Comparison of ENCODE assay signal across 13 mouse cellular contexts in genomic region chr12:108309116-108309794, GRCm38 (mm10). TPM values are rescaled to one million over a fixed set of nuclear protein-coding genes. Genes with fewer than 3 reads are reported as not detected.
DNase-seq lines count a peak whose midpoint lies in the region; ATAC-seq and TF ChIP-seq lines count a peak whose summit lies in the region.
"Had no signal": no experiment of that assay in that cellular context is flagged by ENCODE, and none has a peak within 500 bp of the region (broad histone marks: within the 10 kb centered on the region; RNA-seq: fewer than 3 reads in every experiment).

No protein-coding gene starts in this region.

- H3K27me3 ChIP-seq in myocyte (ENCODE audit: control insufficient read depth, insufficient read depth, insufficient read length), result no peaks in the 10 kb centered on the region
- peaks cover 22% of the 10 kb centered on the region for H3K27me3 ChIP-seq in forebrain, embryonic 12.5 days
- H3K27me3 ChIP-seq in hindbrain, embryonic 11.5 days (ENCODE audit: control insufficient read depth, insufficient read depth, low read length), result peaks cover 2% of the 10 kb centered on the region; the same call in 1 of the 2 replicates

- peak overlapping the region; percentile 77 for H3K4me2 ChIP-seq in myocyte (ENCODE audit: low read depth)
- H3K4me2 ChIP-seq in forebrain, embryonic 12.5 days, result no peak overlapping the region
- H3K4me2 ChIP-seq in hindbrain, embryonic 11.5 days (replicated peaks; ENCODE audit: low read depth, low read length), result no peak overlapping the region
- H3K4me2 ChIP-seq: liver, embryonic 15.5 days had no signal

- no peak overlapping the region for H3K4me3 ChIP-seq in myocyte
- H3K4me3 ChIP-seq in forebrain, embryonic 12.5 days (replicated peaks), result no peak overlapping the region
- H3K4me3 ChIP-seq in hindbrain, embryonic 11.5 days (ENCODE audit: low read depth, low read length), result no peak overlapping the region
- H3K4me3 ChIP-seq: liver, embryonic 15.5 days had no signal

- H3K4me1 ChIP-seq in forebrain, embryonic 12.5 days, result peaks cover 44% of the 10 kb centered on the region
- H3K4me1 ChIP-seq in hindbrain, embryonic 11.5 days (replicated peaks; ENCODE audit: control insufficient read depth, insufficient read depth, low read length), result peaks cover 12% of the 10 kb centered on the region

- H3K9ac ChIP-seq in forebrain, embryonic 12.5 days, result no peak overlapping the region
- H3K9ac ChIP-seq in hindbrain, embryonic 11.5 days (ENCODE audit: low read depth, low read length), result no peak overlapping the region
- H3K9ac ChIP-seq: liver, embryonic 15.5 days had no signal

- DNase-seq in kidney, postnatal 14 days, result peak; percentile 30
- no peak for DNase-seq in kidney, adult 18-20 months
- DNase-seq in adrenal gland, postnatal 14 days, result peak; percentile 70
- peak; percentile 43 to 57 for DNase-seq in heart, postnatal 10 days
- DNase-seq in hindbrain, embryonic 11.5 days (ENCODE audit: low spot score), result no peak
- no peak for DNase-seq in ovary, postnatal 10 days (ENCODE audit: low spot score)
- DNase-seq: layer of hippocampus, adult 9-11 months; spleen, adult 18-20 months; thymus, postnatal 4 days had no signal

- no peaks in the 10 kb centered on the region for H3K79me2 ChIP-seq in myocyte (ENCODE audit: control insufficient read depth, insufficient read depth)

- intact Hi-C loops in heart, postnatal 10 days (cut with DNase I), result no loop called here

- 76% methylated on average over 8 of the region's 8 CpGs for WGBS in forebrain, embryonic 12.5 days
- 76% methylated on average over 7 of the region's 8 CpGs for WGBS in hindbrain, embryonic 11.5 days

- H3K27ac ChIP-seq in forebrain, embryonic 12.5 days, result no peak overlapping the region
- H3K27ac ChIP-seq in hindbrain, embryonic 11.5 days (ENCODE audit: low read depth, low read length), result no peak overlapping the region
- H3K27ac ChIP-seq: liver, embryonic 15.5 days had no signal

- H3K36me3 ChIP-seq in myocyte (ENCODE audit: control insufficient read depth, insufficient read depth), result peaks cover 8% of the 10 kb centered on the region
- H3K36me3 ChIP-seq in forebrain, embryonic 12.5 days (replicated peaks), result 0 out of 2 replicates have a peak, but pooled peaks cover 3% of the 10 kb centered on the region
- H3K36me3 ChIP-seq in hindbrain, embryonic 11.5 days (ENCODE audit: control insufficient read depth, insufficient read depth, low read length), result no peaks in the 10 kb centered on the region
- H3K36me3 ChIP-seq: G1E; liver, embryonic 15.5 days had no signal

- H3K9me3 ChIP-seq in forebrain, embryonic 12.5 days, result no peaks in the 10 kb centered on the region
- H3K9me3 ChIP-seq in hindbrain, embryonic 11.5 days (ENCODE audit: control insufficient read depth, low read length), result no peaks in the 10 kb centered on the region
- H3K9me3 ChIP-seq: liver, embryonic 15.5 days had no signal

- TF ChIP-seq POLR2A in myocyte (IDR thresholded peaks at IDR 0.05; ENCODE audit: insufficient read length, low read depth), result no peak

- no peak for ATAC-seq in forebrain, embryonic 12.5 days (ENCODE audit: low FRiP score)
- no peak for ATAC-seq in hindbrain, embryonic 11.5 days (ENCODE audit: low FRiP score)

- no peak overlapping the region for H3ac ChIP-seq in myocyte (ENCODE audit: control insufficient read depth, insufficient read length)

TF ChIP-seq in myocyte, 11 proteins besides CTCF, POLR2A, EP300 and RAD21:
- TF ChIP-seq CEBPB (IDR thresholded peaks at IDR 0.05; ENCODE audit: insufficient read depth, poor library complexity, severe bottlenecking), result peak; percentile 59
- TF ChIP-seq TCF12 (IDR thresholded peaks at IDR 0.05; ENCODE audit: insufficient read depth, poor library complexity, severe bottlenecking), result no peak
TF ChIP-seq in myocyte: peak in this region for 1.

RNA-seq across cellular contexts. Expression of gene Hhipl1, which starts 3.2 kb away (rescaled TPM):
- total RNA-seq in adrenal gland, postnatal 14 days (2021), result 0.67 and 0.79 TPM in 2 replicates
- 1 to 10 TPM; 1.5 to 3.2 TPM for total RNA-seq in heart, postnatal 10 days (2021)
- polyA plus RNA-seq in myocyte (2012; fragmentation: generic; extraction: Trizol), result 13.5 TPM
- 3.3 and 3.5 TPM in 2 replicates for polyA plus RNA-seq in forebrain, embryonic 12.5 days (2016; fragmentation: Nextera tagmentation; extraction: Ambion mirVana)
- 1.2 and 1.8 TPM in 2 replicates for polyA plus RNA-seq in hindbrain, embryonic 11.5 days (2014; fragmentation: Nextera tagmentation; extraction: Ambion mirVana)
- polyA plus RNA-seq: G1E had no signal

RNA-seq across cellular contexts. Expression of gene Cyp46a1, which starts 24.9 kb away (rescaled TPM):
- total RNA-seq in adrenal gland, postnatal 14 days (2021), result 1.7 and 2.0 TPM in 2 replicates
- 1 to 10 TPM in 1 of 2 experiments, under 1 TPM in 1; 0.69 to 2.3 TPM for total RNA-seq in heart, postnatal 10 days (2021)
- polyA plus RNA-seq in myocyte (2012; fragmentation: generic; extraction: Trizol), result 1.6 TPM
- 24.4 and 24.6 TPM in 2 replicates for polyA plus RNA-seq in forebrain, embryonic 12.5 days (2016; fragmentation: Nextera tagmentation; extraction: Ambion mirVana)
- polyA plus RNA-seq in hindbrain, embryonic 11.5 days (2014; fragmentation: Nextera tagmentation; extraction: Ambion mirVana), result 11.0 and 11.7 TPM in 2 replicates
- polyA plus RNA-seq: G1E had no signal

RNA-seq across cellular contexts. Expression of gene Ccdc85c, which starts 34.0 kb away (rescaled TPM):
- 21.6 and 23.0 TPM in 2 replicates for total RNA-seq in adrenal gland, postnatal 14 days (2021)
- 10 to 100 TPM; 32.8 to 34.4 TPM for total RNA-seq in heart, postnatal 10 days (2021)
- 6.6 TPM for polyA plus RNA-seq in myocyte (2012; fragmentation: generic; extraction: Trizol)
- 10.7 and 14.7 TPM in 2 replicates for polyA plus RNA-seq in forebrain, embryonic 12.5 days (2016; fragmentation: Nextera tagmentation; extraction: Ambion mirVana)
- polyA plus RNA-seq in hindbrain, embryonic 11.5 days (2014; fragmentation: Nextera tagmentation; extraction: Ambion mirVana), result 17.2 and 17.8 TPM in 2 replicates
- polyA plus RNA-seq: G1E had no signal

Comparison
In these comparisons a context has a peak if more than half of its experiments do, and no peak if none do; other contexts are left out.
1. DNase-seq: peak in kidney, postnatal 14 days (single experiment), adrenal gland, postnatal 14 days (single experiment) and heart, postnatal 10 days (2 of 2); none in kidney, adult 18-20 months (single experiment), hindbrain, embryonic 11.5 days (single experiment) and ovary, postnatal 10 days (single experiment).